Mouse (Mus musculus): ENCODE measurements at regions not wholly inside any gene's neighbourhood (a gene's known extent, or its start where the extent isn't known, plus 50 kb on each side); places are given as distances from the start of the nearest gene placed in this dataset.
"Not testable (repeated sequence)": the region's sequence is repeated elsewhere in the genome, so short reads cannot be mapped to it uniquely, and the experiment has no call there.

DNA sequence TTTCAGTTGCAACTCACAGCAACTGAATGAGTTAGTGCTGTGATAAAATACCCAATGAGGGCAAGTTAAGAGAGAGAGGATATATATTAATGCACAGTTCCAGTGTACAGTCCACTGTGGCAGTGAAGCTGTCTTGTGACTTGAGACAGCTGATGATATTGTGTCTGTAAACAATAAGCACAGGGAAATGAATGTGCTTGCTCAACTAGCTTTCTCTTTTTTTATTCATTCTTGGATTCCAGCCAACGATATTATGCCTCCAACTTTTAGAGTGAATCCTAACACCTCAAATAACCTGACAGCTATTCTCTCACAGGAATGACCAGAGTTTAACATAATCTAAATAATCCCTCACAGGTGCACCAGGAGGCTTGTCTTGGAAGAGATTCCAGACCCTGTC is 526.3 kb upstream of the N6amt1 start:
- DNase-seq (ENCODE audit: low spot score) (no peak), ATAC-seq (ENCODE audit: extremely low read depth, insufficient number of reproducible peaks, low FRiP score, poor library complexity, severe bottlenecking) (no peak)
- Histone ChIP-seq H3K27me3 (ENCODE audit: insufficient read depth, low read length) (no peaks in the 10 kb centered on the region), H3K9me3 (replicated peaks) (no peaks in the 10 kb centered on the region), H3K4me1 (ENCODE audit: insufficient read depth, low read depth, low read length) (no peaks in the 10 kb centered on the region), H3K4me3 (ENCODE audit: low read depth, low read length) (no peak overlapping the region), H3K36me3 (replicated peaks) (no peaks in the 10 kb centered on the region)
- no peak for TF ChIP-seq CTCF (IDR thresholded peaks at IDR 0.05; ENCODE audit: low read depth, low read length)
- no peak for TF ChIP-seq TAL1 (conservative IDR thresholded peaks at IDR 0.05; ENCODE audit: low read depth, low read length)
- TF ChIP-seq POLR2AphosphoS5 (IDR thresholded peaks at IDR 0.05; ENCODE audit: insufficient replicate concordance, low read depth, low read length) = no peak
- no peak for TF ChIP-seq GATA2 (IDR thresholded peaks at IDR 0.05; ENCODE audit: borderline replicate concordance, low read depth, low read length)
- no peak for TF ChIP-seq GATA1 (IDR thresholded peaks at IDR 0.05; ENCODE audit: borderline replicate concordance, low read length)

DNA sequence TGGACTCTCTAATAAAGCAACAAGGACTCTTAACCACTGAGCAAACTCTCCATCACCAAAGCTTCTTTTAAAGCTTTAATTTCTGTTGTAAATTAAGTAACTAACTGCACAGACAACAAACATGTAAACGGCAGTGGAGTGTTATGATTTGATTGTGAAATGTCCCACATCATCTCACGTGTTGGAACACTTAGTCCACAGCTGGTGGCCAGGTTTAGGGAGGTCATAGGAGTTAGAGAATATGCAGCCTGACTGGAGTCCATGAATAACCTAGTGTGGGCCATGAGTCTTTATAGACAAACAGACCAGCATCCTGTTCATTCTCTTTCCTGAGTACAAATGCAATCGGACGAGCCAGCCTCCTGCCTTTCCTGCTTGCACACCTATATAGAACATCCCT is 527.3 kb upstream of the N6amt1 start:
- TF ChIP-seq TAL1 (conservative IDR thresholded peaks at IDR 0.05; ENCODE audit: low read depth, low read length) (no peak), POLR2AphosphoS5 (IDR thresholded peaks at IDR 0.05; ENCODE audit: insufficient replicate concordance, low read depth, low read length) (no peak), GATA1 (IDR thresholded peaks at IDR 0.05; ENCODE audit: borderline replicate concordance, low read length) (no peak), CTCF (IDR thresholded peaks at IDR 0.05; ENCODE audit: low read depth, low read length) (no peak)
- no peaks in the 10 kb centered on the region for H3K36me3 ChIP-seq (replicated peaks)

DNA sequence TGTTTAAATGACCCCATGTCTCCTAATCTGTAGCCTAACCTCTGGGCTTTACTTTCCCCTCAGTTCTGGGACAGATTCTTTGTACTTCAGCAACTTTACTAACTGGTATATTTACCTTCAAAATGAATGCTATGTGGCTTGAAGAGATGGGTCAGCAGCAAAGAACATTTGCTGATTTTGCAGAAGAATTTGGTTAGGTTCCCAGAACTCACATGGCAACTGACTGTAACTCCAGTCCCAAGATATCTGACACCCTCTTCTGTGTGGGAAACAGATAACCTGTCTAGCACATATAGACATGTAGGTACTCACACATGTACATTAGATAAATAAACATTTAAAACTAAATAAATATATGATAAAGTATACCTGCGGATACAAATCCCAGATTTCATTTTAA is 530.5 kb upstream of the N6amt1 start:
- Histone ChIP-seq H3K9me3 (replicated peaks) (no peaks in the 10 kb centered on the region), H3K4me3 (ENCODE audit: low read depth, low read length) (no peak overlapping the region), H3K4me1 (ENCODE audit: insufficient read depth, low read depth, low read length) (no peaks in the 10 kb centered on the region), H3K36me3 (replicated peaks) (no peaks in the 10 kb centered on the region), H3K27me3 (ENCODE audit: insufficient read depth, low read length) (no peaks in the 10 kb centered on the region)
- TF ChIP-seq TAL1 (conservative IDR thresholded peaks at IDR 0.05; ENCODE audit: low read depth, low read length) (no peak), CTCF (IDR thresholded peaks at IDR 0.05; ENCODE audit: low read depth, low read length) (no peak), POLR2AphosphoS5 (IDR thresholded peaks at IDR 0.05; ENCODE audit: insufficient replicate concordance, low read depth, low read length) (no peak), GATA2 (IDR thresholded peaks at IDR 0.05; ENCODE audit: borderline replicate concordance, low read depth, low read length) (no peak), GATA1 (IDR thresholded peaks at IDR 0.05; ENCODE audit: borderline replicate concordance, low read length) (no peak)
- ATAC-seq (ENCODE audit: extremely low read depth, insufficient number of reproducible peaks, low FRiP score, poor library complexity, severe bottlenecking) (no peak), DNase-seq (ENCODE audit: low spot score) (no peak)

More for the DNA sequence above, 527.3 kb upstream of the N6amt1 start:
- ATAC-seq (ENCODE audit: extremely low read depth, insufficient number of reproducible peaks, low FRiP score, poor library complexity, severe bottlenecking) (no peak), DNase-seq (ENCODE audit: low spot score) (no peak)
- Histone ChIP-seq H3K4me3 (ENCODE audit: low read depth, low read length) (no peak overlapping the region), H3K4me1 (ENCODE audit: insufficient read depth, low read depth, low read length) (no peaks in the 10 kb centered on the region), H3K27me3 (ENCODE audit: insufficient read depth, low read length) (no peaks in the 10 kb centered on the region), H3K9me3 (replicated peaks) (no peaks in the 10 kb centered on the region)

DNA sequence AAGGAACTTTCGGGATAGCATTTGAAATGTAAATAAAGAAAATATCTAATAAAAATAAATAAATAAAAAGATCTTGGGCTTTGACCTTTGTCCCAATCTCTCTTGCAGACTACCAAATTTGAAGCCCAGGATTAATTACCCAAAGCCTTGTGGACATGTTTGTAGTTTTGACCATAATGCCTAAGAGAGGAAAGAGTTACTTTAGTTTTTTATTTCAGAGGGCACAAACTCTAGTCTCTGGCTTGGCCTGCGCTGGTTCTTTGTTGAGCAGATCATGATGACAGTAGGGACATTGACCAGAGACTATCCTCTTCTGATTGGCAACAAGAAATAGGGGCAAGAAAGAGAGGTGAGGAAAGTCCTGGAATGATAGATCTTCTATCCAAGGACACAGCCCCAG is 532.4 kb upstream of the N6amt1 start:
- no peak for ATAC-seq (ENCODE audit: extremely low read depth, insufficient number of reproducible peaks, low FRiP score, poor library complexity, severe bottlenecking)
- DNase-seq (ENCODE audit: low spot score) = no peak
- Histone ChIP-seq H3K36me3 (replicated peaks) (no peaks in the 10 kb centered on the region), H3K4me1 (ENCODE audit: insufficient read depth, low read depth, low read length) (no peaks in the 10 kb centered on the region), H3K27me3 (ENCODE audit: insufficient read depth, low read length) (no peaks in the 10 kb centered on the region), H3K4me3 (ENCODE audit: low read depth, low read length) (no peak overlapping the region), H3K9me3 (replicated peaks) (no peaks in the 10 kb centered on the region)
- no peak for TF ChIP-seq POLR2AphosphoS5 (IDR thresholded peaks at IDR 0.05; ENCODE audit: insufficient replicate concordance, low read depth, low read length)
- no peak for TF ChIP-seq CTCF (IDR thresholded peaks at IDR 0.05; ENCODE audit: low read depth, low read length)
- TF ChIP-seq GATA1 (IDR thresholded peaks at IDR 0.05; ENCODE audit: borderline replicate concordance, low read length) = no peak
- no peak for TF ChIP-seq GATA2 (IDR thresholded peaks at IDR 0.05; ENCODE audit: borderline replicate concordance, low read depth, low read length)
- no peak for TF ChIP-seq TAL1 (conservative IDR thresholded peaks at IDR 0.05; ENCODE audit: low read depth, low read length)

DNA sequence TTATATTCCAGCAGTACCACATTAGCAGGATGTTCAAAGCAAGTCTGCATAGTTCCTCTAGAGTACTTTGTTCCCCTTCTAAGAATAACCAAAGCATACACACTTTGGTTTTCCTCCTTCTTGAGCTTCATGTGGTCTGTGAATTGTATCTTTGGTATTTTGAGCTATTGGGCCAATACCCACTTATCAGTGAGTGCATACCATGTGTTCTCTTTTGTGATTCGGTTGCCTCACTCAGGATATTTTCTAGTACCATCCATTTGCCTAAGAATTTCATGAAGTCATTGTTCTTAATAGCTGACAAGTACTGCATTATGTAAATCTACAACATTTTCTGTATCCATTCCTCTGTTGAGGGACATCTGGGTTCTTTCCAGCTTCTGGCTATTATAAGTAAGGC is 535.3 kb upstream of the N6amt1 start:
- H3K4me1 ChIP-seq (ENCODE audit: insufficient read depth, low read depth, low read length); ATAC-seq (ENCODE audit: extremely low read depth, insufficient number of reproducible peaks, low FRiP score, poor library complexity, severe bottlenecking); H3K9me3 ChIP-seq (replicated peaks); H3K4me3 ChIP-seq (ENCODE audit: low read depth, low read length); H3K27me3 ChIP-seq (ENCODE audit: insufficient read depth, low read length); DNase-seq (ENCODE audit: low spot score); H3K36me3 ChIP-seq (replicated peaks): not testable (repeated sequence)

DNA sequence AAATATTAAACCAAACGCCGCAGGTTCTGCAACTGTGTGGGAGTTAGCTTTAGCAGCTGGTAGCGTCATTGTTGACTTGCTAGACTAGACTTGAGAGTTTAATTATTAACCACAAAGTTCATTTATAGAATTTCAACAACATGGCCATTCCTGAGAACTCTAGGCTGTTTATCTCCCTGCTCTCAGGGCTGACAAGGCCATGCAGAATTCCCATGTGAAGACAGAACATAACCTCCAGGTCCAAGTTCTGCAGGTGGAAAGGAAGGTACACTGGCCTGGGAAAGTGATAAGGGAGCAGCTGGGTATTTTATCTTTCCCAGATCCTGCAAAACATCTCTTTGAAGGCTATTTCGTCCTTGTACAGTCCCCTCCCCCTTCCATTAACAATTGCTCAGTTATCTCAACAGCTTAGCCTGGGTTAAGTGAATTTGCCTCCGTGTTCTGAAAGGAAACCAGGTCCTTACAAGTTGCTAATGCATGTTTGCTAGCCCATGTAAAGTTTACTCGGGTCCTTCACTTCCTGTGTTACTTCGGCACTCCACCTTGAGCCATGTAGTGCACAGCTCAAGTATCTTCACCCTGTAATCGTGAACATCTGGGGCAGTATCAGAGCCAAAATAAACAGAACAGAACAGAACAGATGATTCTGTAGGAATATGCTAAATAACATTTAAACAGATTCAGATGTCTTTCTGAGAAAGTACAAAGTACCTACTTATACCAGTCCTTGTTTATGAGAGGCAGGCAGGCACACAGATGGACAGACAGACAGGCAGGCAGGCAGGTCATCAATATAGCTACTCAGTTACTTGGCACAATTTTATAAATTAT is 537.0 kb upstream of the N6amt1 start:
- no peak for TF ChIP-seq TAL1 (conservative IDR thresholded peaks at IDR 0.05; ENCODE audit: low read depth, low read length)
- Histone ChIP-seq H3K4me1 (ENCODE audit: insufficient read depth, low read depth, low read length) (no peaks in the 10 kb centered on the region), H3K9me3 (replicated peaks) (no peaks in the 10 kb centered on the region), H3K4me3 (ENCODE audit: low read depth, low read length) (no peak overlapping the region), H3K27me3 (ENCODE audit: insufficient read depth, low read length) (no peaks in the 10 kb centered on the region), H3K36me3 (replicated peaks) (no peaks in the 10 kb centered on the region)
- DNase-seq (ENCODE audit: low spot score) (no peak), ATAC-seq (ENCODE audit: extremely low read depth, insufficient number of reproducible peaks, low FRiP score, poor library complexity, severe bottlenecking) (no peak)

DNA sequence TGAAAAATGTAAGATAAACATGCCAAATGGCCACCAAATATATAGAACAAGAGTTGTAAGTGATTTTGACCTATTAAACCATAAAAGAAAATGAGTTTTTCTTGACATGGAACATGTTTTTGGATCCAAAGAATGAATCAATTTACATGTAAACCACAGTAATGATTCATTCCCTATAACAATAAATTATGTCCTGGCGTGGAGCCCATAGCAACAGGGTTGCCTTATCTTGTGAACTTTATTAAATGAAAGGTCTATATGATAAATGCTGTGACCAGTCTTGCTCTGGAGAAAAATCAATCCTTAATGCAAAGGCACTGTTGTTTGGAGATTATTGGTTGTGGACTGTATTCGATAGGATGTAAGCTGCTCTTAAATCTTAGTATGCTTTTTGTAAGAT is 538.0 kb upstream of the N6amt1 start:
- ATAC-seq (ENCODE audit: extremely low read depth, insufficient number of reproducible peaks, low FRiP score, poor library complexity, severe bottlenecking) = no peak
- no peak for TF ChIP-seq CTCF (IDR thresholded peaks at IDR 0.05; ENCODE audit: low read depth, low read length)
- no peak for TF ChIP-seq GATA1 (IDR thresholded peaks at IDR 0.05; ENCODE audit: borderline replicate concordance, low read length)
- TF ChIP-seq GATA2 (IDR thresholded peaks at IDR 0.05; ENCODE audit: borderline replicate concordance, low read depth, low read length) = no peak
- TF ChIP-seq TAL1 (conservative IDR thresholded peaks at IDR 0.05; ENCODE audit: low read depth, low read length) = no peak
- no peak for TF ChIP-seq POLR2AphosphoS5 (IDR thresholded peaks at IDR 0.05; ENCODE audit: insufficient replicate concordance, low read depth, low read length)
- Histone ChIP-seq H3K4me1 (ENCODE audit: insufficient read depth, low read depth, low read length) (no peaks in the 10 kb centered on the region), H3K4me3 (ENCODE audit: low read depth, low read length) (no peak overlapping the region), H3K27me3 (ENCODE audit: insufficient read depth, low read length) (no peaks in the 10 kb centered on the region), H3K9me3 (replicated peaks) (no peaks in the 10 kb centered on the region), H3K36me3 (replicated peaks) (no peaks in the 10 kb centered on the region)
- no peak for DNase-seq (ENCODE audit: low spot score)

All from G1E (cell line).